Mouse (Mus musculus): Measurements from ENCODE around the gene Prkag3. TPM values are rescaled to one million over a fixed set of nuclear protein-coding genes. Genes with fewer than 3 reads are reported as not detected.
A peak's percentile ranks its signal among the peaks of the same experiment; 100 is the strongest.

Prkag3 gene
- polyA plus RNA-seq, 1 experiment from 2014 or later: not detected

- Histone ChIP-seq H3K4me1 (ENCODE audit: control insufficient read depth, insufficient read depth, low read length) (no peaks in the 10 kb centered on the region), H3K36me3 (ENCODE audit: control insufficient read depth, insufficient read depth, low read length) (no peaks in the 10 kb centered on the region), H3K27me3 (ENCODE audit: control insufficient read depth, insufficient read depth, low read depth, low read length) (no peaks in the 10 kb centered on the region), H3K9ac (ENCODE audit: low read depth, low read length) (no peak overlapping the region), H3K4me3 (ENCODE audit: low read depth, low read length) (no peak overlapping the region), H3K4me2 (ENCODE audit: low read length) (no peak overlapping the region), H3K9me3 (replicated peaks; ENCODE audit: control insufficient read depth, low read length, poor library complexity, severe bottlenecking) (no peaks in the 10 kb centered on the region), H3K27ac (ENCODE audit: low read length) (no peak overlapping the region)
- ATAC-seq: no peak
- 80% methylated on average over 2 of the region's 2 CpGs for WGBS
Observed at GRCm38 (mm10) chr1:74723748-74724147, 25.3 kb downstream of the Prkag3 start.

DNA sequence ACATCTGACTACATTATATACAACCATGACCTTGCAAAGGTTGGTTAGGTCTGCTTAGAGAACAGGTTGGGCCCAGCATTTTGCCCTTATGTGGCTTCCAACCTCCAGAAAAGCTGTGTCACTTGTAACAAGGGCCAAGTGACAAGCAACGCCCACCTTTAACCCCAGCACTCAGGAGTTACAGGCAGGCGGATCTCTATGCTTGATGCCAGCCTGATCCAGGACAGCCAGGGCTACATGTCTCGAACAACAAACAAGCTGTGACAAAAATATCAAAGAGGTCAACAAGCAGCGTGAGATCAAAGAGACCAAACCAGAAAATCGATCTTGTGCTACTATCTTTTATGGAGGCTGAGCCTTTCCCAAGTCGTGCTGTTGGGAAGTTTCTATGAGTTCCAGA is 27.4 kb downstream of the Prkag3 start:
- H3K4me1 ChIP-seq (ENCODE audit: control insufficient read depth, insufficient read depth, low read length): no peaks in the 10 kb centered on the region

GRCm38 (mm10) chr1:74719281-74719680 is 29.7 kb downstream of the Prkag3 start:
- Histone ChIP-seq H3K36me3 (ENCODE audit: control insufficient read depth, insufficient read depth, low read length) (no peaks in the 10 kb centered on the region), H3K27ac (ENCODE audit: low read length) (no peak overlapping the region), H3K4me2 (ENCODE audit: low read length) (no peak overlapping the region), H3K4me3 (ENCODE audit: low read depth, low read length) (no peak overlapping the region), H3K9ac (ENCODE audit: low read depth, low read length) (no peak overlapping the region), H3K4me1 (ENCODE audit: control insufficient read depth, insufficient read depth, low read length) (no peaks in the 10 kb centered on the region), H3K27me3 (ENCODE audit: control insufficient read depth, insufficient read depth, low read depth, low read length) (peaks cover 3% of the 10 kb centered on the region; the same call in 1 of the 2 replicates), H3K9me3 (replicated peaks; ENCODE audit: control insufficient read depth, low read length, poor library complexity, severe bottlenecking) (no peaks in the 10 kb centered on the region)
- no peak for ATAC-seq
- 66% methylated on average over 3 of the region's 3 CpGs for WGBS

More for the DNA sequence above, 27.4 kb downstream of the Prkag3 start:
- no peak for ATAC-seq
- H3K9me3 ChIP-seq (replicated peaks; ENCODE audit: control insufficient read depth, low read length, poor library complexity, severe bottlenecking): no peaks in the 10 kb centered on the region
- H3K27ac ChIP-seq (ENCODE audit: low read length): no peak overlapping the region
- 78% methylated on average over 6 of the region's 6 CpGs for WGBS
- H3K4me3 ChIP-seq (ENCODE audit: low read depth, low read length): no peak overlapping the region
- H3K36me3 ChIP-seq (ENCODE audit: control insufficient read depth, insufficient read depth, low read length): no peaks in the 10 kb centered on the region
- no peaks in the 10 kb centered on the region for H3K27me3 ChIP-seq (ENCODE audit: control insufficient read depth, insufficient read depth, low read depth, low read length)
- no peak overlapping the region for H3K9ac ChIP-seq (ENCODE audit: low read depth, low read length)
- no peak overlapping the region for H3K4me2 ChIP-seq (ENCODE audit: low read length)

- no peaks in the 10 kb centered on the region for H3K36me3 ChIP-seq (ENCODE audit: control insufficient read depth, insufficient read depth, low read length)
- H3K9ac ChIP-seq (ENCODE audit: low read depth, low read length): no peak overlapping the region
- no peak overlapping the region for H3K4me3 ChIP-seq (ENCODE audit: low read depth, low read length)
- no peak overlapping the region for H3K27ac ChIP-seq (ENCODE audit: low read length)
- H3K27me3 ChIP-seq (ENCODE audit: control insufficient read depth, insufficient read depth, low read depth, low read length): peaks cover 4% of the 10 kb centered on the region; the same call in 1 of the 2 replicates
- 86% methylated on average over 8 of the region's 8 CpGs for WGBS
- no peaks in the 10 kb centered on the region for H3K9me3 ChIP-seq (replicated peaks; ENCODE audit: control insufficient read depth, low read length, poor library complexity, severe bottlenecking)
- H3K4me2 ChIP-seq (ENCODE audit: low read length): no peak overlapping the region
- H3K4me1 ChIP-seq (ENCODE audit: control insufficient read depth, insufficient read depth, low read length): peaks cover under 1% of the 10 kb centered on the region; the same call in 1 of the 2 replicates
- no peak for ATAC-seq
Observed at GRCm38 (mm10) chr1:74718113-74718512, 30.9 kb downstream of the Prkag3 start.

DNA sequence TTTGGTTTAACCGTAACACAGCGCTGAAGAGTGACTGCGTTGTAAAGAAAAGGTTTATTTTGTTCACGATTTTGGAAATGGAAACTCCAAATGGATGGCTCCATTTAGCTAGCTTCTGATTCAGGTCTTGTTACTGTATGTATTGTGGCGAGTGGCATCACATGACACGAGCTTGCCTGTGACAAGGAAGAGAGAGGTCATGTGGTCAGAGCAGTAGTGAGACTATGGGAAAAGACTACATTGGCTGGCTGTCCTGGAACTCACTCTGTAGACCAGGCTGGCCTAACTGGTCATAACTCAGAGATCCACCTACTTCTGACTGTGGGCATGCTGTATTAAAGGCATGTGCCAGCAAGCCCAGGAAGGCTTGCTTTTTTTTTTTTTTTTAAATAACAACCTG is 33.1 kb downstream of the Prkag3 start:
- no peak overlapping the region for H3K27ac ChIP-seq (ENCODE audit: low read length)
- H3K27me3 ChIP-seq (ENCODE audit: control insufficient read depth, insufficient read depth, low read depth, low read length): peaks cover 4% of the 10 kb centered on the region
- H3K9me3 ChIP-seq (replicated peaks; ENCODE audit: control insufficient read depth, low read length, poor library complexity, severe bottlenecking): no peaks in the 10 kb centered on the region
- ATAC-seq: no peak
- no peak overlapping the region for H3K9ac ChIP-seq (ENCODE audit: low read depth, low read length)
- no peak overlapping the region for H3K4me3 ChIP-seq (ENCODE audit: low read depth, low read length)
- 91% methylated on average over 6 of the region's 6 CpGs for WGBS
- no peak overlapping the region for H3K4me2 ChIP-seq (ENCODE audit: low read length)
- no peaks in the 10 kb centered on the region for H3K36me3 ChIP-seq (ENCODE audit: control insufficient read depth, insufficient read depth, low read length)
- peaks cover 5% of the 10 kb centered on the region; the same call in 1 of the 2 replicates for H3K4me1 ChIP-seq (ENCODE audit: control insufficient read depth, insufficient read depth, low read length)

DNA sequence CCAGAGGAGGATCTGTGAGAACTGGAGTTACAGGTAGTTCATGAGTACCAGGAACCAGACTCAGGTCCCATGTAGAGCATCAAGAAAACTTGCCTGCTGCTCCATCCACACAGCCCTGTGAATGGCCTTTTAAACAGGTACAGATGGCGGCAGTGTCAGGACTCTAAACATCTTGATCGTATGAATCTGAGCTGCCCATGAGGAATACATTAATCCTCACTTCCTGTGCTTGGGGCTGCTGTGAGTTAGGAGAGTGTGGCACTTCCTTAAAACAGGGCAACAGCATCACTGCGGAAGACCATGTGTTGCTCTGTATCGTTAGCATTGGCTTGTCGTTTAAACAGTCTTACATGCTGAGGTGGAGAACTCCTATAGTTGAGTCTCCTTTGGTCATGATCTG is 33.6 kb downstream of the Prkag3 start:
- Histone ChIP-seq H3K36me3 (ENCODE audit: control insufficient read depth, insufficient read depth, low read length) (no peaks in the 10 kb centered on the region), H3K4me3 (ENCODE audit: low read depth, low read length) (no peak overlapping the region), H3K9me3 (replicated peaks; ENCODE audit: control insufficient read depth, low read length, poor library complexity, severe bottlenecking) (no peaks in the 10 kb centered on the region), H3K27ac (ENCODE audit: low read length) (no peak overlapping the region), H3K4me2 (ENCODE audit: low read length) (no peak overlapping the region), H3K4me1 (ENCODE audit: control insufficient read depth, insufficient read depth, low read length) (peaks cover 5% of the 10 kb centered on the region; the same call in 1 of the 2 replicates), H3K9ac (ENCODE audit: low read depth, low read length) (no peak overlapping the region), H3K27me3 (ENCODE audit: control insufficient read depth, insufficient read depth, low read depth, low read length) (peaks cover 4% of the 10 kb centered on the region)
- no peak for ATAC-seq
- WGBS: 80% methylated on average over 5 of the region's 5 CpGs

DNA sequence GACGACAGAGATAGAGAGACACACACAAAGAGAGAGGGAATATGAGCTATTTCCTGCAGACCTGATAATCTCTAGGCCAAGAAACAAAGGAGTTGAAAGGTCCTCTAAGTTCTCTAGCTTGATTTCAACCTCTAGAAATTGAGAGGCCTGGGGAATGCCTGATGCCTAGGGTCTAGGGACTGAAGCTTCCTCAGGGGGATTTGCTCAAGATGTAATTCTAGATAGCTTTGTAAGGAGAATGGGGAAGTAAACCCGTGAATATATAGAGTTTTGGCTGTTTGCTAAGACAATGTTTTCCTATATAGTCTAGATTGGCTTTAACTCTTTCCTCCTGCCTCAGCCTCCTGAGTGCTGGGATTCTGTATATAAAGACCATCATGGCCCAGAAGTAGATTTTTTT is 34.1 kb downstream of the Prkag3 start:
- ATAC-seq: no peak
- no peak overlapping the region for H3K27ac ChIP-seq (ENCODE audit: low read length)
- H3K9me3 ChIP-seq (replicated peaks; ENCODE audit: control insufficient read depth, low read length, poor library complexity, severe bottlenecking): no peaks in the 10 kb centered on the region
- H3K4me3 ChIP-seq (ENCODE audit: low read depth, low read length): no peak overlapping the region
- peaks cover 5% of the 10 kb centered on the region; the same call in 1 of the 2 replicates for H3K4me1 ChIP-seq (ENCODE audit: control insufficient read depth, insufficient read depth, low read length)
- H3K36me3 ChIP-seq (ENCODE audit: control insufficient read depth, insufficient read depth, low read length): no peaks in the 10 kb centered on the region
- peaks cover 4% of the 10 kb centered on the region for H3K27me3 ChIP-seq (ENCODE audit: control insufficient read depth, insufficient read depth, low read depth, low read length)
- 59% methylated on average over 2 of the region's 2 CpGs for WGBS
- H3K9ac ChIP-seq (ENCODE audit: low read depth, low read length): no peak overlapping the region
- H3K4me2 ChIP-seq (ENCODE audit: low read length): no peak overlapping the region

DNA sequence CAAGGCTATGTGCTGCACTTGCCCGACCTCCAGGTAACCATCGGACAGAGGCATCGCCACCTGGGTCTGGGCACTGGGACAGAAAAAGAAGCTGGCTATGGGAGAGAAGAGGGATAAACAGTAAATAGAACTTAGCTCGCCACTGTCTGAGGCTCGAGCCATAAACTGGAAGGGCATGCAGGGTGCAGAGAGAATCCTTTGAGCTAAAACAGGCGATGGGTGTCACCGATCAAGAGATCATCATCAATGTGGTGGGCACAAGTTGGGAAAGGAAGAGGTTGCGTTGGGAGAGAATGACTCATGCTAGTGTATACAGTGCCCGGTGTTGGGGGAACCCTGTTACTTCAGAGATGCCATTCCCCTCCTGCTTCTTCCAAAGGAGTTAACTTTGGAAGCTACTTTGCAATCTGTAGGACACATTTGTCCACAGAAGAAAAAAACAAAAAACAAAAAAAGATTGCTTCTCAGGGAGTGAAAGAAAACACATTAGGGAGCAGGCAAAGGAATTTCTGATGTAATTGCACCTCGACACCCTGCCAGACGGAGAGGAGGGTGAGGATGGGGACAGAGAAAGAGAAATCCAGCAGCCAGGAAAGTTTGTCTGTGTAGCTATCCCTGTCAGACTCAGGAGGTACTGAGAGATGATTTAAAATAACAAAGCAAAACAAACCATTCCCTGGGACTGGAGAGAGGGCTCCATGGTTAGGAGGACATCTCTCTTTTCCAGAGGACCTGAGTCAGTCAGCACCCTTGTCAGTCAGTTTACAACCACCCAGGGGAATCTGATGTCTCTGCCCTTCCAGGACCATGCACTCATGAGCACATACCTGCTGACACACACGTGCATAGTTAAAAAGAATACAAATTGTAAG is 34.9 kb downstream of the Prkag3 start:
- Histone ChIP-seq H3K9ac (ENCODE audit: low read depth, low read length) (no peak overlapping the region), H3K27me3 (ENCODE audit: control insufficient read depth, insufficient read depth, low read depth, low read length) (peaks cover 4% of the 10 kb centered on the region), H3K4me2 (ENCODE audit: low read length) (peak overlapping the region; percentile 81), H3K4me3 (ENCODE audit: low read depth, low read length) (peak overlapping the region; percentile 38), H3K9me3 (replicated peaks; ENCODE audit: control insufficient read depth, low read length, poor library complexity, severe bottlenecking) (no peaks in the 10 kb centered on the region), H3K36me3 (ENCODE audit: control insufficient read depth, insufficient read depth, low read length) (no peaks in the 10 kb centered on the region), H3K4me1 (ENCODE audit: control insufficient read depth, insufficient read depth, low read length) (peaks cover 5% of the 10 kb centered on the region; the same call in 1 of the 2 replicates), H3K27ac (ENCODE audit: low read length) (no peak overlapping the region)
- WGBS: 32% methylated on average over 12 of the region's 12 CpGs
- ATAC-seq: no peak

- 3% methylated on average over 35 of the region's 35 CpGs for WGBS
- no peak within 1 kb of the TSS for H3K27ac ChIP-seq (ENCODE audit: low read length)
- no peaks in the 10 kb centered on the region for H3K9me3 ChIP-seq (replicated peaks; ENCODE audit: control insufficient read depth, low read length, poor library complexity, severe bottlenecking)
- H3K4me1 ChIP-seq (ENCODE audit: control insufficient read depth, insufficient read depth, low read length): peaks cover 5% of the 10 kb centered on the region; the same call in 1 of the 2 replicates
- H3K9ac ChIP-seq (ENCODE audit: low read depth, low read length): peak within 1 kb of the TSS; percentile 61
- H3K27me3 ChIP-seq (ENCODE audit: control insufficient read depth, insufficient read depth, low read depth, low read length): peaks cover 4% of the 10 kb centered on the region
- peak within 1 kb of the TSS; percentile 81 for H3K4me2 ChIP-seq (ENCODE audit: low read length)
- H3K36me3 ChIP-seq (ENCODE audit: control insufficient read depth, insufficient read depth, low read length): no peaks in the 10 kb centered on the region
- H3K4me3 ChIP-seq (ENCODE audit: low read depth, low read length): peak within 1 kb of the TSS; percentile 38
- peak; percentile 21; the same call in 1 of the 2 replicates for ATAC-seq
Observed at GRCm38 (mm10) chr1:74713099-74713858, 35.7 kb downstream of the Prkag3 start, which contains the start of gene Cyp27a1. TSS of gene Cyp27a1 (plus strand) at chr1:74713574.

All from midbrain, embryonic 16.5 days (tissue).